Mouse (Mus musculus): ENCODE data around the gene Ncapg2. TPM values are rescaled to one million over a fixed set of nuclear protein-coding genes. Genes with fewer than 3 reads are reported as not detected.

Ncapg2 gene
- polyA plus RNA-seq (2015; fragmentation: Nextera tagmentation; extraction: Ambion mirVana): 42.9 and 46.0 TPM in 2 replicates

DNA sequence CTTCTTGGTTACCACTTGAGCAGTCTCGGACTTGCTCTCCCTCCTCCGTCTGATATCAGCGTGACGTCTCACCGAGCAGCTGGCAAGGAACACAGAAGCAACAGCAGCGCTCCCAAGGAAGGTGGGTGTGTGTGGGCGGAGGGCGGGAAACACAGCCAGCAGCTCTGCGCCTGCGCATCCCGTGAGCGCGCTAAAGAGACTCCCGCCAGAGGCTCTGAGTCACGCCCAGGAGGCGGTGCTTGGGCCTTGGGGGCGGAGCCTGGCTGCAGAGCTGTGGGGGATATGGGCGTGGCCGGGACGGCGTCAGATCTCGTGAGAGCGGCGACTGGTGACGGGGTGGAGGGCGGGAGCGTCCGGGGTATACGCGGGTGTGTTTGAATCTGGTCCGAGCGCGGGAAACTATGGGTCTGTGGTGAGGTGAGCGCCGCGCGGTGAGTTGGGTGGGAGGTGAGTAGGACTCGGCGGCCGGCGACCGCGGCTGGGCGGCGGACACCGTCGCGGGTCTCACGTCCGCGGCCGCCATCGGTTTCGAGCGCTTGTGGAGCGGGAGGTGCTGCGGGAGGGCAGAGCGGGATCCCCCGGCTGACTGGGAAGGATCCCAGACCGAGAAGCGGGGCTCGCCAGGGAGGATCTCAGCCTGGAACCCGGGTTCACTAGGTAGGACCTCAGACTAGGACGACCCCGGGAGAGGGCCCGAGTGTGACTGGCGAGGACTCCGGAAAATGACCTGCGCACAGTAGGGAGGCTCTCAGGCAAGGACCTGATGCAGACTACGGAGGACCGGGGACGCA is at the start of gene Ncapg2:
Gene Ncapg2, plus strand, starts transcription at position 358 of the 791 bp plus-strand sequence.
- Histone ChIP-seq H3K4me1 (ENCODE audit: control insufficient read depth, low read depth, low read length) (peaks cover 21% of the 10 kb centered on the region), H3K9me3 (replicated peaks; ENCODE audit: control insufficient read depth, low read length) (no peaks in the 10 kb centered on the region; the same call in 1 of the 2 replicates), H3K27ac (ENCODE audit: low read length) (peak within 1 kb of the TSS; percentile 85), H3K9ac (ENCODE audit: low read depth, low read length) (peak within 1 kb of the TSS; percentile 97), H3K4me2 (ENCODE audit: low read depth, low read length) (peak within 1 kb of the TSS; percentile 78), H3K36me3 (ENCODE audit: control insufficient read depth, insufficient read depth) (peaks cover 31% of the 10 kb centered on the region), H3K4me3 (ENCODE audit: low read depth, low read length) (peak within 1 kb of the TSS; percentile 99), H3K27me3 (ENCODE audit: control insufficient read depth, insufficient read depth, low read depth, low read length) (no peaks in the 10 kb centered on the region)
- WGBS (ENCODE audit: insufficient replicate concordance): under 1% methylated on average over 70 of the region's 72 CpGs
- peak; percentile 97 for ATAC-seq (ENCODE audit: low read depth)

DNA sequence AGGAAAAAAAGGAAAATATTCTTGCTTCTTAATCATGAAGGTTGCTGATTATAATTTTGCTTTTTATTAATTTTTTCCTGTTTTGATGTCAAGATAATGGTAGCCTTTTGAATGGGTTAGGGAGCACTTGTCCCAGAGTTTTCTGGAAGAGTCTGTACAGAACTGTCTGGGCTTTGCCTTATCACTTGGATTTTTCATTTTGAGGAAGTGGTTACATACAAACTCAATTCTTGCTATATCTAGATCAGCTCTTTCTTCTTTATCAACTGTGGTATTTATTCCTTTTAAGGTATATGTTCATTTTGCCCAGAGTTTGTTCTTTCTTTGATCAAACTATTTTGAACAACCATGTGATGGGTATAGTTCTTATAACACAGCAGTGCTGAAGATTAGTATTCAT is 43.1 kb upstream of the Ncapg2 start:
- Histone ChIP-seq H3K4me1 (ENCODE audit: control insufficient read depth, low read depth, low read length) (no peaks in the 10 kb centered on the region), H3K9me3 (replicated peaks; ENCODE audit: control insufficient read depth, low read length) (no peaks in the 10 kb centered on the region), H3K27me3 (ENCODE audit: control insufficient read depth, insufficient read depth, low read depth, low read length) (no peaks in the 10 kb centered on the region), H3K4me2 (ENCODE audit: low read depth, low read length) (no peak overlapping the region), H3K36me3 (ENCODE audit: control insufficient read depth, insufficient read depth) (peaks cover 25% of the 10 kb centered on the region), H3K27ac (ENCODE audit: low read length) (no peak overlapping the region), H3K9ac (ENCODE audit: low read depth, low read length) (no peak overlapping the region), H3K4me3 (ENCODE audit: low read depth, low read length) (no peak overlapping the region)
- no peak for ATAC-seq (ENCODE audit: low read depth)

DNA sequence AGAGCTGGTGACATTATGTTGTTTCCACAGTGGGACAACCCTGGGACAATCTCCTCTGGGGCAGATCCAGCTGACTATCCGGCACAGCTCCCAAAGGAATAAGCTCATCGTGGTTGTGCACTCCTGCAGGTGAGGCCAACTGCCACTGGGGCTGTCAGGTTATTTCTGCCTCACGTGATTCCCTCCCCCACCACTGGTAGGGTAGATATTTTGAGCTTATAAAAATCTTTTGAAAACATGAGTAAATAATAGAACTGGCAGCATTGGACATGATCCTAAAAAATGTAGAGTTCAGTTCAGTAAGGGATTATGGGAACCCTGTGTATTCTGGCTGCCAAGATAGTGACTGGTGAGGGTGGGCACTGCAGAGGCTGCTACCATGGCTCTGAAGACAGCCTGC is 38.3 kb upstream of the Ncapg2 start:
- 83% methylated on average over 3 of the region's 3 CpGs for WGBS (ENCODE audit: insufficient replicate concordance)
- peaks cover 42% of the 10 kb centered on the region for H3K36me3 ChIP-seq (ENCODE audit: control insufficient read depth, insufficient read depth)
- H3K9ac ChIP-seq (ENCODE audit: low read depth, low read length): no peak overlapping the region
- no peaks in the 10 kb centered on the region for H3K4me1 ChIP-seq (ENCODE audit: control insufficient read depth, low read depth, low read length)
- H3K4me3 ChIP-seq (ENCODE audit: low read depth, low read length): no peak overlapping the region
- H3K4me2 ChIP-seq (ENCODE audit: low read depth, low read length): no peak overlapping the region
- H3K27me3 ChIP-seq (ENCODE audit: control insufficient read depth, insufficient read depth, low read depth, low read length): no peaks in the 10 kb centered on the region
- no peak overlapping the region for H3K27ac ChIP-seq (ENCODE audit: low read length)
- no peak for ATAC-seq (ENCODE audit: low read depth)
- no peaks in the 10 kb centered on the region for H3K9me3 ChIP-seq (replicated peaks; ENCODE audit: control insufficient read depth, low read length)

DNA sequence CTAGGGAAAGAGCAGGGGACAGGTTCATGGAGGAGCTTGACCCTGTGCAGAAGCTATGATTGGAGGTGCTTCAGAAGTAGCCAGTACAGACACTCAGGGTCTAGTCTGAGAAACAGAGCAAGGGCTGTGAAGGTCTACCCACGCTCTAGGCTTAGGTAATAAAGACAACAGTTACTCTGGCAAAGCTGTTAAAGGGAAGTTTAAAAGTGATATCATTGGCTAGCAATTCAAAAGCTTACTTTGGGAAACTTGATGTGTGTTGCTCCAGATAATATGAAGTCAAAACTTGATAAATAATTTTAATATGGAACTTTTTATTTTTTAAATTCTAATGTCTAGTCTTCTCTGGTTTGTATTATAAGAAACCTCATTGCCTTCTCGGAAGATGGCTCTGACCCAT is 37.9 kb upstream of the Ncapg2 start:
- peaks cover 42% of the 10 kb centered on the region for H3K36me3 ChIP-seq (ENCODE audit: control insufficient read depth, insufficient read depth)

DNA sequence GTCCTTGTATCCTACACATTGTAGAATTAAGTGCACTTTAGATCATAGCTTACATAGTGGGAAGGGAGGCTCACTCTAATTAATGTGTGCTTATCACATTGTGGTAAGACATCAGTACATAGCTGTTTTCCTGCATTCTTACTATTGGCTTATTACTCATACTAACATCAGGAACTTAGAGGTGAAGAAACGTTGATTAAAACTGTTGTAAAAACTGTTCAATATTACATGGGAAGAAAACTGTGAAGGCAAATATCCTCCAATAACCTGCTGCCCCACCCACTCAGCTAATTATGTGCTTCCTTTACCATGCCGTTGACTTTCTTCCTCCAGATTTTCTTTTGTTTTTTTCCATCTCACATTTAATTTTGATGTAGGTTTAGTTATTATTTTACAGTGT is 36.3 kb upstream of the Ncapg2 start:
- Histone ChIP-seq H3K9me3 (replicated peaks; ENCODE audit: control insufficient read depth, low read length) (no peaks in the 10 kb centered on the region), H3K27ac (ENCODE audit: low read length) (no peak overlapping the region), H3K4me1 (ENCODE audit: control insufficient read depth, low read depth, low read length) (no peaks in the 10 kb centered on the region), H3K36me3 (ENCODE audit: control insufficient read depth, insufficient read depth) (peaks cover 37% of the 10 kb centered on the region), H3K4me3 (ENCODE audit: low read depth, low read length) (no peak overlapping the region), H3K27me3 (ENCODE audit: control insufficient read depth, insufficient read depth, low read depth, low read length) (no peaks in the 10 kb centered on the region), H3K4me2 (ENCODE audit: low read depth, low read length) (no peak overlapping the region), H3K9ac (ENCODE audit: low read depth, low read length) (no peak overlapping the region)
- WGBS (ENCODE audit: insufficient replicate concordance): 81% methylated on average over 2 of the region's 2 CpGs
- ATAC-seq (ENCODE audit: low read depth): no peak

More for the DNA sequence above, 37.9 kb upstream of the Ncapg2 start:
- Histone ChIP-seq H3K9ac (ENCODE audit: low read depth, low read length) (no peak overlapping the region), H3K27me3 (ENCODE audit: control insufficient read depth, insufficient read depth, low read depth, low read length) (no peaks in the 10 kb centered on the region), H3K27ac (ENCODE audit: low read length) (no peak overlapping the region), H3K9me3 (replicated peaks; ENCODE audit: control insufficient read depth, low read length) (no peaks in the 10 kb centered on the region), H3K4me3 (ENCODE audit: low read depth, low read length) (no peak overlapping the region), H3K4me1 (ENCODE audit: control insufficient read depth, low read depth, low read length) (no peaks in the 10 kb centered on the region), H3K4me2 (ENCODE audit: low read depth, low read length) (no peak overlapping the region)
- WGBS (ENCODE audit: insufficient replicate concordance): 87% methylated on average over 2 of the region's 2 CpGs
- no peak for ATAC-seq (ENCODE audit: low read depth)

DNA sequence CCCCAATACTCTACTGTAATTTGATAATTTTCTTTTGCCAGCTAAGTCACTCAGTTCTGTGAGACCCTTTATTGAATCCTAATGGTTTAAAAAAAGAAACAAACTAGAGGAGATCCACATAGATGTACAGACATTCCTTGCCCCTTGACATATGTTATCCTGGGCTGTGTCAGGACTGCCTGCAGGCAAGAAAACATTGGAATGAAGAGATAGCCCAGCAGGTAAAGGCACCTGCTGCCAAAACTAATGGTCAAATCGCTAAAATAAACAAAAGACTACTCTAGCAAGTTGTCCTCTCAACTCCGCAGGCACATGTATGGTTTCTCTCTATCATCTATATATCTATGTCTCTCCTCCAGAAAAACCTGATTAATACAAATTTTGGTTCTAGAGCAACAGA is 22.1 kb upstream of the Ncapg2 start:
- Histone ChIP-seq H3K4me1 (ENCODE audit: control insufficient read depth, low read depth, low read length) (no peaks in the 10 kb centered on the region), H3K27ac (ENCODE audit: low read length) (no peak overlapping the region), H3K9me3 (replicated peaks; ENCODE audit: control insufficient read depth, low read length) (no peaks in the 10 kb centered on the region), H3K4me3 (ENCODE audit: low read depth, low read length) (no peak overlapping the region), H3K36me3 (ENCODE audit: control insufficient read depth, insufficient read depth) (peaks cover 4% of the 10 kb centered on the region), H3K4me2 (ENCODE audit: low read depth, low read length) (no peak overlapping the region), H3K9ac (ENCODE audit: low read depth, low read length) (no peak overlapping the region), H3K27me3 (ENCODE audit: control insufficient read depth, insufficient read depth, low read depth, low read length) (no peaks in the 10 kb centered on the region)
- ATAC-seq (ENCODE audit: low read depth): no peak
- WGBS (ENCODE audit: insufficient replicate concordance): 67% methylated on average over 2 of the region's 2 CpGs

DNA sequence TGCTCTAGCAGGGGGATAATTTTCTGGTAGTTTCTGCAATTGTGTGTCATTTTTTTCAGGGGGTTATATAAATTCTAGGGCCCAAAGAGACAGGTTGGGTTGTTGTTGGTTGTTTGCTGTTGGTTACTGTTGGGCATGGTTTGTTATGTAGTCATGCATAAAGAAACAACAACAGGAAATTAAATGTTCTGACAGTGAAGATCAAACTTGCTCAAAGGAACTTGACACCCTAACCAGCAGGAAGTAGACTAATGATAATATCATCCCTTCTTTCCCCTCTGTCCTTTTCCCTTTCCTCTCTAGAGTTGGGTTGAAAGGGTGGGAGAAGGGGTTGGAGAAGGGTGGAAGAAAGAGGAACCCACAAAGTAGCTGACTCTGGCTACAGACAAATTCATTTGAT is 21.2 kb upstream of the Ncapg2 start:
- Histone ChIP-seq H3K9me3 (replicated peaks; ENCODE audit: control insufficient read depth, low read length) (no peaks in the 10 kb centered on the region), H3K27ac (ENCODE audit: low read length) (no peak overlapping the region), H3K9ac (ENCODE audit: low read depth, low read length) (no peak overlapping the region), H3K27me3 (ENCODE audit: control insufficient read depth, insufficient read depth, low read depth, low read length) (no peaks in the 10 kb centered on the region), H3K4me2 (ENCODE audit: low read depth, low read length) (no peak overlapping the region), H3K4me1 (ENCODE audit: control insufficient read depth, low read depth, low read length) (no peaks in the 10 kb centered on the region), H3K4me3 (ENCODE audit: low read depth, low read length) (no peak overlapping the region), H3K36me3 (ENCODE audit: control insufficient read depth, insufficient read depth) (peaks cover 4% of the 10 kb centered on the region)
- ATAC-seq (ENCODE audit: low read depth): no peak

DNA sequence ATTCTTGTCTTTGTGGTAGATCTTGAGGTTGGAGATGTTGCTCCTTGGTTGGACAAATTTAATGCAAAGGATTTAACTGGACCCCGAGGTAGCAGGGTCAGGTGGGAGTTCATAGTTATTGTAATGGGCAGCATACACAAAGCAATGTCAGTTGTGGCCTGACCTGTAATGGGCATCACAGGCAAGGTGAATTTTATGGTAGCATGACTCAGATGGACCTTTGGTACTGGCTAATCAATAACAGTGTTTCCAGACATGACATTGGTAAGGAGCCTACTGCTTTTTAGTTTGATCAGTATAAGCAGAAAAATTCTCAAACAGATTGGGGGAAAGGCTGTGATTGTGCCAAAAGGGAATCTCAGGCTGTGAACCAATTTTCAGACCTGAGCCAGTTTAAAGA is 18.4 kb upstream of the Ncapg2 start:
- 60% methylated on average over 1 of the region's 1 CpGs for WGBS (ENCODE audit: insufficient replicate concordance)
- Histone ChIP-seq H3K4me1 (ENCODE audit: control insufficient read depth, low read depth, low read length) (no peaks in the 10 kb centered on the region), H3K4me2 (ENCODE audit: low read depth, low read length) (no peak overlapping the region), H3K36me3 (ENCODE audit: control insufficient read depth, insufficient read depth) (no peaks in the 10 kb centered on the region), H3K27me3 (ENCODE audit: control insufficient read depth, insufficient read depth, low read depth, low read length) (no peaks in the 10 kb centered on the region), H3K4me3 (ENCODE audit: low read depth, low read length) (no peak overlapping the region), H3K9me3 (replicated peaks; ENCODE audit: control insufficient read depth, low read length) (no peaks in the 10 kb centered on the region), H3K27ac (ENCODE audit: low read length) (no peak overlapping the region), H3K9ac (ENCODE audit: low read depth, low read length) (no peak overlapping the region)
- ATAC-seq (ENCODE audit: low read depth): no peak

DNA sequence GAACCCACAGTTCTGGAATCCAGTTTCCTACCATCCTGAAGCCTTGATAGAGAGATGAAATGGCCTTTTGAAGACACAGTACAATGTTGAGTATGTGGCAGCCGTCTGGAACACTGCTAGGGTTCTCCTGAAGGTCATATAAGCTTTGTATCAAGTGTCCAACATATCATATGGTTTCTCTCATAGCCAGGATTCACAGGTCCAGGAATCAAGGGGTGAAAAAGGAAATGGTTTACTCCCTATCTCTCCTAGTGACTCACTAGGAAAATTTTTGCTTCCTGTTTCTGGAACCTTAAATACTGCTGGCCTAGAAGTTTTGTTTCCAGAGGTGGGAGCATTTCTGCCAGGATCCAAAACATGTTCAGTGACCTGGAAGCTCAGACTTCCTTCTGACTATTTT is 15.3 kb upstream of the Ncapg2 start:
- 36% methylated on average over 1 of the region's 1 CpGs for WGBS (ENCODE audit: insufficient replicate concordance)
- Histone ChIP-seq H3K27ac (ENCODE audit: low read length) (no peak overlapping the region), H3K36me3 (ENCODE audit: control insufficient read depth, insufficient read depth) (no peaks in the 10 kb centered on the region), H3K4me1 (ENCODE audit: control insufficient read depth, low read depth, low read length) (no peaks in the 10 kb centered on the region), H3K9me3 (replicated peaks; ENCODE audit: control insufficient read depth, low read length) (no peaks in the 10 kb centered on the region), H3K4me2 (ENCODE audit: low read depth, low read length) (no peak overlapping the region), H3K27me3 (ENCODE audit: control insufficient read depth, insufficient read depth, low read depth, low read length) (no peaks in the 10 kb centered on the region), H3K4me3 (ENCODE audit: low read depth, low read length) (no peak overlapping the region), H3K9ac (ENCODE audit: low read depth, low read length) (no peak overlapping the region)
- no peak for ATAC-seq (ENCODE audit: low read depth)
